Mouse (Mus musculus) gastrocnemius, postnatal 14 days (tissue): ENCODE data around the gene Itpkb. TPM values are rescaled to one million over a fixed set of nuclear protein-coding genes. Genes with fewer than 3 reads are reported as not detected.
"Not testable (repeated sequence)": the region's sequence is repeated elsewhere in the genome, so short reads cannot be mapped to it uniquely, and the experiment has no call there.

Experiments used
- DNase-seq: peaks from one replicate; pipeline ENCODE4 v3.0.0; 2021; ENCODE audit warnings: mixed read lengths
- intact Hi-C: fragments of 180-260 bp; cut with DNase I; formaldehyde crosslinking; loops from one replicate; pipeline ENCODE4 v1.15.1; 2025; ENCODE audit warnings: low total_unique reads
- total RNA-seq, 2 experiments: library from RNA; stranded (reverse); gene quantifications; 2 replicates each; pipeline ENCODE4 v1.2.3; 2021

Gene Itpkb
- total RNA-seq, 2 experiments from 2014 or later: 27.6 to 28.6 TPM

GRCm38 (mm10) chr1:180388481-180388880, 58.2 kb downstream of the Itpkb start:
- DNase-seq: no peak
- intact Hi-C loops: loop anchor here (10.0 kb wide), 1 partner anchor 54 kb away; the partner anchor contains the start of gene Itpkb

GRCm38 (mm10) chr1:180389213-180389760, 59.0 kb downstream of the Itpkb start:
- intact Hi-C loops: loop anchor here (10.0 kb wide), 1 partner anchor 54 kb away; the partner anchor contains the start of gene Itpkb
- DNase-seq: not testable (repeated sequence)

GRCm38 (mm10) chr1:180390321-180390731, 60.0 kb downstream of the Itpkb start:
- DNase-seq: peak; percentile 47
- intact Hi-C loops: no loop called here

- intact Hi-C loops: no loop called here
- no peak for DNase-seq
Measured at GRCm38 (mm10) chr1:180390746-180391574, 60.7 kb downstream of the Itpkb start.

GRCm38 (mm10) chr1:180391575-180391945, 61.3 kb downstream of the Itpkb start:
- intact Hi-C loops: no loop called here
- no peak for DNase-seq

- intact Hi-C loops: no loop called here
- DNase-seq: no peak
Measured at GRCm38 (mm10) chr1:180392137-180392798, 62.0 kb downstream of the Itpkb start.

- no peak for DNase-seq
- intact Hi-C loops: no loop called here
Measured at GRCm38 (mm10) chr1:180393017-180393797, 62.9 kb downstream of the Itpkb start.

- no peak for DNase-seq
- intact Hi-C loops: no loop called here
Measured at GRCm38 (mm10) chr1:180393873-180394272, 63.6 kb downstream of the Itpkb start.

- intact Hi-C loops: no loop called here
- no peak for DNase-seq
Measured at GRCm38 (mm10) chr1:180397734-180398133, 67.4 kb downstream of the Itpkb start.

GRCm38 (mm10) chr1:180398446-180398845, 68.2 kb downstream of the Itpkb start:
- intact Hi-C loops: no loop called here

GRCm38 (mm10) chr1:180400691-180401455, 70.6 kb downstream of the Itpkb start:
- intact Hi-C loops: no loop called here
- no peak for DNase-seq

More at GRCm38 (mm10) chr1:180398446-180398845, 68.2 kb downstream of the Itpkb start:
- no peak for DNase-seq

- intact Hi-C loops: no loop called here
- DNase-seq: no peak
Measured at GRCm38 (mm10) chr1:180401725-180402124, 71.4 kb downstream of the Itpkb start.

GRCm38 (mm10) chr1:180402481-180403081, 72.3 kb downstream of the Itpkb start:
- DNase-seq: no peak
- intact Hi-C loops: no loop called here

- intact Hi-C loops: no loop called here
- no peak for DNase-seq
Measured at GRCm38 (mm10) chr1:180403357-180403693, 73.0 kb downstream of the Itpkb start.

GRCm38 (mm10) chr1:180403694-180404606, 73.7 kb downstream of the Itpkb start:
- peak; percentile 52 for DNase-seq
- intact Hi-C loops: no loop called here

GRCm38 (mm10) chr1:180404706-180405105, 74.4 kb downstream of the Itpkb start:
- intact Hi-C loops: no loop called here

GRCm38 (mm10) chr1:180405576-180406335, 75.5 kb downstream of the Itpkb start:
- intact Hi-C loops: loop anchor here (2.0 kb wide), 1 partner anchor 137 kb away; no protein-coding TSS in a partner anchor
- DNase-seq: no peak

More at GRCm38 (mm10) chr1:180404706-180405105, 74.4 kb downstream of the Itpkb start:
- DNase-seq: no peak
